Mouse (Mus musculus) hindbrain, embryonic 15.5 days (tissue): ENCODE data around the gene Bak1. TPM values are rescaled to one million over a fixed set of nuclear protein-coding genes. Genes with fewer than 3 reads are reported as not detected.

Experiments used
- ATAC-seq: fragments of 200-750 bp; cut with Nextera tagmentation; 2 replicates; pipeline ENCODE4 v1.8.0; 2017; ENCODE audit warnings: low read depth, moderate number of reproducible peaks, moderate TSS enrichment; ENCODE audit not compliant: low FRiP score
- H3K27ac ChIP-seq: fragments of 300-500 bp; sonication (generic); replicated peaks from 2 replicates; pipeline ENCODE4 v1.5.1; 2015; ENCODE audit warnings: mild to moderate bottlenecking, inconsistent platforms
- H3K27me3 ChIP-seq: fragments of 300-500 bp; sonication (generic); 2 replicates; pipeline ENCODE4 v1.6.1; 2015; ENCODE audit warnings: control low read depth, inconsistent platforms
- H3K36me3 ChIP-seq: fragments of 300-500 bp; sonication (generic); 2 replicates; pipeline ENCODE4 v1.6.1; 2015; ENCODE audit warnings: control low read depth, inconsistent platforms
- H3K4me1 ChIP-seq: fragments of 300-500 bp; sonication (generic); replicated peaks from 2 replicates; pipeline ENCODE4 v1.6.1; 2015; ENCODE audit warnings: control low read depth, inconsistent platforms
- H3K4me2 ChIP-seq: fragments of 300-500 bp; sonication (generic); 2 replicates; pipeline ENCODE4 v1.6.1; 2015; ENCODE audit warnings: moderate library complexity, mild to moderate bottlenecking, inconsistent platforms
- H3K4me3 ChIP-seq: fragments of 300-500 bp; sonication (generic); 2 replicates; pipeline ENCODE4 v1.5.1; 2015; ENCODE audit warnings: mild to moderate bottlenecking, inconsistent platforms
- H3K9ac ChIP-seq: fragments of 300-500 bp; sonication (generic); 2 replicates; pipeline ENCODE4 v1.6.1; 2015; ENCODE audit warnings: inconsistent platforms
- H3K9me3 ChIP-seq: fragments of 300-500 bp; sonication (generic); 2 replicates; pipeline ENCODE4 v1.6.1; 2016; ENCODE audit warnings: control low read depth, inconsistent platforms
- WGBS: fragments of 180-500 bp; shearing (Covaris S2); methylation state at CpG from one replicate; pipeline ENCODE4 v1.1.7; 2015; 5-methylcytosine and 5-hydroxymethylcytosine counted together
- polyA plus RNA-seq: library from polyadenylated mRNA; unstranded; fragments of >200 nt; fragmentation: Nextera tagmentation; extraction: Ambion mirVana; gene quantifications from 2 replicates; pipeline ENCODE4 v1.2.1, GENCODE M21; 2015

The Bak1 gene
- polyA plus RNA-seq, 1 experiment from 2014 or later: 4.5 TPM

DNA sequence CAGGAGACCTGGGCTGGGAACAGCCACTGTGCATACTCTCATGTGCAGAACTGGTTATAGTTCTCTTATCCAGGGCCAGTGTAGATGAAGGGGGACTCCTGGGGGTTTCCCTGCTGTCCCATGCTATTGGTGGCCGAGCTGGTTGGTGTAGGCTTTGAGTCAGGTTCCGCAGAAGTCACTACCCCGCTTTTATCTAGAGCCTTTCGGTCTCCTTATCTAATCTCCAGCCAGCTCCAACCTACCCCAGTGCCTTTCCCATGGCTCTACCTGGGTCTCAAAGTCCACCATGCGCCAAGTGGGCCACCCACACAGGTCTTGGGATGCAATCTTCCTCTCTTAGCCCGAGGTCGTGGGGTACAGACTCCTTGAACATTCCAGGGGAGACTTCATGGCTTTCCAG, 37.3 kb upstream of the Bak1 start:
- Histone ChIP-seq H3K27me3 (no peaks in the 10 kb centered on the region), H3K36me3 (no peaks in the 10 kb centered on the region), H3K4me1 (0 out of 2 replicates have a peak, but pooled peaks cover 8% of the 10 kb centered on the region), H3K4me2 (no peak overlapping the region), H3K27ac (no peak overlapping the region), H3K4me3 (no peak overlapping the region), H3K9ac (no peak overlapping the region), H3K9me3 (no peaks in the 10 kb centered on the region)
- no peak for ATAC-seq
- WGBS: 86% methylated on average over 7 of the region's 7 CpGs

DNA sequence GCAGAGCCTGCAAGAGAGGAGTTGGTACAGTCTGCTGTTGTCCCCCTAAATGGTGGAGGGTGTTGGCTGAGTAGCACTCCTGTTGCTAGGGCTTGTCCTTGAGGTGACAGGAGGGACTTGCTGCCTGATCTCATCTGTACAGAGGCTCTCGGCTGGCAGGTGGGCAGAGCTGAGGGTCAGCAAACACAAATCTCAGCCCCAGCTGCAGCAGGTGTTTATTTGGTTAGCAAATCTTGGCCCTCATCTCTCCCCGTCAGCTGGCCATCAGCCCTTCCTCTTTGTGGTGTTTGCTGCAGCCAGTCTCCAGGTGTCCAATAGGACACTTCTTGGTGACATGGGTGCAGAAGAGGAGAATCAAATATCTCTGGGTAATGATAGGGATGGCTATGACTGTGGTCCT, 35.4 kb upstream of the Bak1 start:
- no peak for ATAC-seq
- Histone ChIP-seq H3K9ac (no peak overlapping the region), H3K27ac (no peak overlapping the region), H3K4me1 (no peaks in the 10 kb centered on the region), H3K4me2 (no peak overlapping the region), H3K9me3 (no peaks in the 10 kb centered on the region), H3K4me3 (no peak overlapping the region), H3K27me3 (peaks cover 12% of the 10 kb centered on the region), H3K36me3 (no peaks in the 10 kb centered on the region)
- WGBS: 78% methylated on average over 2 of the region's 2 CpGs

DNA sequence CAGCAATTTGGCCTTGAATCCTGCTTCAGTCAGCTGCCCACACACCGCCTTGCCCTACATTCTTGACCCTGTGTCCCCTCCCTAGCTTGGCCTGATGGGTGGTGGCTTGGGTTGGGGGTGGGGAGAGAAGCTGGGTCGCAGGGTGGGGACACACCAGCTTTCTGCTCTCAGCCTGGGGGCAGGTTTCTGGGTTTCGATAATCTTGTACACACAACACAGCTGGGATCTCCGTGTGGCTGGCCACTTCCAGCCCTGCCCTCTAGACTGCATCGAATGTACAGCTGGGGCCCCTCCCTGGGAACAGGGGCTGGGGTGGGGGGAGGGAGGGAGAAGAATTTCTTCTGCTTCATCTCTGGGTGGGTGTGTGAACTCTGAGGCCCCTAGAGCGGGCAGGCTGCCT, 34.9 kb upstream of the Bak1 start:
- Histone ChIP-seq H3K27me3 (peaks cover 17% of the 10 kb centered on the region), H3K36me3 (no peaks in the 10 kb centered on the region), H3K9ac (no peak overlapping the region), H3K4me1 (no peaks in the 10 kb centered on the region), H3K9me3 (no peaks in the 10 kb centered on the region), H3K4me3 (no peak overlapping the region), H3K4me2 (no peak overlapping the region), H3K27ac (no peak overlapping the region)
- 57% methylated on average over 6 of the region's 6 CpGs for WGBS
- no peak for ATAC-seq

DNA sequence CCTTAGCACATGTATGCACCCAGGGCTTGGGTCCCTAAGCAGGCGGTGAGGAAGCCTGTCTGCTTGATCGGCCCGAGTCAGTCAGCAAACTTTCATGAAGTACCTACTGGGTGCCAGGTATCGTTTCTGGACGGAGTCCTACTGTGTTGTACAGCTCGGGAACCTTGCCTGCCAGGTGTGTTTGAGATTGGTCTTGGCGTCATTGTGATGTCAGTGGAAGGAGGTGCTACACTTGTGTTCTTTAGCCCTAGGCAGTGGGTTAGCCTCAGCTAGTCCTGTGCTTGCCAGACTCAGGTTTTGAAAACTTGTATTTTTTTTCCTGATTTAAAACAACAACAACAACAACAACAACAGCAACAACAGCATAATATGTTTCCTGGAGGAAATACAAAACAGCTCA, 33.9 kb upstream of the Bak1 start:
- Histone ChIP-seq H3K9me3 (no peaks in the 10 kb centered on the region), H3K4me2 (no peak overlapping the region), H3K36me3 (no peaks in the 10 kb centered on the region), H3K27me3 (peaks cover 27% of the 10 kb centered on the region), H3K4me1 (peaks cover 7% of the 10 kb centered on the region), H3K9ac (no peak overlapping the region), H3K27ac (no peak overlapping the region), H3K4me3 (no peak overlapping the region)
- ATAC-seq: no peak
- WGBS: 96% methylated on average over 7 of the region's 7 CpGs

DNA sequence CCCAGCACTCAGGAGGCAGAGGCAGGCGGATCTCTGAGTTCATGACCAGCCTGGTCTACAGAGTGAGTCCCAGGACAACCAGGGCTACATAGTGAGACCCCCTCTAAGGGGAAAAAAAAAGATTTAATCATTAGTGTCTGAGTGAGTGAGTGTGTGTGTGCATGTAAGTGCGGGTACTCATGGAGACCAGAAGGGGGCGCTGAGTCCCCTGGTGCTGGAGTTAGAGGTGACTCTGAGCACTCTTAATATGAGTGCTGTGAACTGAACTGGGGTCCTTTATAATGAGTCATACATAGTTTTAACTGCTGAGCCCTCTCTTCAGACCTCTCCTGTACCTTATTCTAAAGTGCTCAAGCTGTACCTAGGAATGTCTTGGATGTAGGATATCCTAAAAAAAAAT, 32.9 kb upstream of the Bak1 start:
- ATAC-seq: no peak
- Histone ChIP-seq H3K9ac (no peak overlapping the region), H3K27ac (no peak overlapping the region), H3K4me3 (no peak overlapping the region), H3K4me1 (peaks cover 15% of the 10 kb centered on the region), H3K27me3 (peaks cover 36% of the 10 kb centered on the region), H3K9me3 (no peaks in the 10 kb centered on the region), H3K36me3 (no peaks in the 10 kb centered on the region), H3K4me2 (no peak overlapping the region)
- 93% methylated on average over 3 of the region's 3 CpGs for WGBS

DNA sequence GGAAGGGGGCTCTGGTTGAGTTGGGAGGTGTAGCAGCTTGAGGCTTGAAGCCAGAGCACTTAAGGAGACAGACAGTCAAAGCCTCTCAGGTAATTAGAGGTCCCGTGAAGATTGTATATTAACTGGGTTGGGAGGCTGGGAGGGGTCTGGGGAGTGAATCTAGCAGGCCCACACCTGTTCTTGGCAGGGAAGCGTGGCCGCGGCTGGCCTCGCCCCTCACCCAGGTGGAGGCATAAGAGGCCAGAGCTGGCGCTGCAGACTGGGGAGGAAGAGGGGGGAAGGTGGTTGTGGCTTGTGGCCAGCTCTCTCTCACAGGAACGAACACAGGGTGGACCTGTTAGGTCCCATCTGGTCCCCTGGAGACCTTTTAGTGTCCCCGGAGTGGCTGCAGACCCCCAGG, 31.9 kb upstream of the Bak1 start:
- Histone ChIP-seq H3K36me3 (no peaks in the 10 kb centered on the region), H3K4me1 (peaks cover 22% of the 10 kb centered on the region), H3K9ac (no peak overlapping the region), H3K9me3 (no peaks in the 10 kb centered on the region), H3K27ac (no peak overlapping the region), H3K27me3 (peaks cover 45% of the 10 kb centered on the region), H3K4me2 (no peak overlapping the region), H3K4me3 (no peak overlapping the region)
- 84% methylated on average over 8 of the region's 8 CpGs for WGBS
- ATAC-seq: no peak

DNA sequence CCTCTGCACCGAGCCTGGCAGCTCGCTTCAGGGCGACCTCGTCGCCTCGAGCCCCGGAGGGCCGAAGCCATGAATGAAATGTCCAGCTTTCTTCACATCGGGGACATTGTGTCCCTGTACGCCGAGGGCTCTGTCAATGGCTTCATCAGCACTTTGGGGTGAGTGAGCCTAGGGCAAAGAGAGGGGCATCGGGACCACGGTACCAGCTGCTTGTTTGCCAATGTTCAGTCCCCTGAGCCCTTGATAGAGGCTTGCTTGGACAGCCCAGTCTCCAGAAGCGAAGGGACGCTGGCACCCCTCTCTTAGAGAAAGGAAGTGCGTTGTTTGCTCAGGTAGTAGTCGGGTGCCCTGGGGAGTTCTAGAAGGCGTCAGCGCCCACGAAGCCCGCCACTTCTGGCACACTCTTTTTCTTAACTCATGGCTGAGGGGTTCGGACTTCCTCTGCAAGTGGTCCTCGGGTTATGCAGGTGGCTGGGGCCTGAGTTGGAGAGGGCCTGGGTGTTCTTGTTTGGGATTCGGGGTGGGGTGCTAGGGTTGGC, 28.8 kb upstream of the Bak1 start:
- Histone ChIP-seq H3K9ac (peak overlapping the region; percentile 44), H3K27me3 (peaks cover 56% of the 10 kb centered on the region), H3K4me1 (peaks cover 22% of the 10 kb centered on the region), H3K36me3 (no peaks in the 10 kb centered on the region), H3K9me3 (no peaks in the 10 kb centered on the region), H3K4me2 (peak overlapping the region; percentile 82), H3K4me3 (peak overlapping the region; percentile 47), H3K27ac (no peak overlapping the region)
- ATAC-seq: no peak
- WGBS: 2% methylated on average over 24 of the region's 24 CpGs

DNA sequence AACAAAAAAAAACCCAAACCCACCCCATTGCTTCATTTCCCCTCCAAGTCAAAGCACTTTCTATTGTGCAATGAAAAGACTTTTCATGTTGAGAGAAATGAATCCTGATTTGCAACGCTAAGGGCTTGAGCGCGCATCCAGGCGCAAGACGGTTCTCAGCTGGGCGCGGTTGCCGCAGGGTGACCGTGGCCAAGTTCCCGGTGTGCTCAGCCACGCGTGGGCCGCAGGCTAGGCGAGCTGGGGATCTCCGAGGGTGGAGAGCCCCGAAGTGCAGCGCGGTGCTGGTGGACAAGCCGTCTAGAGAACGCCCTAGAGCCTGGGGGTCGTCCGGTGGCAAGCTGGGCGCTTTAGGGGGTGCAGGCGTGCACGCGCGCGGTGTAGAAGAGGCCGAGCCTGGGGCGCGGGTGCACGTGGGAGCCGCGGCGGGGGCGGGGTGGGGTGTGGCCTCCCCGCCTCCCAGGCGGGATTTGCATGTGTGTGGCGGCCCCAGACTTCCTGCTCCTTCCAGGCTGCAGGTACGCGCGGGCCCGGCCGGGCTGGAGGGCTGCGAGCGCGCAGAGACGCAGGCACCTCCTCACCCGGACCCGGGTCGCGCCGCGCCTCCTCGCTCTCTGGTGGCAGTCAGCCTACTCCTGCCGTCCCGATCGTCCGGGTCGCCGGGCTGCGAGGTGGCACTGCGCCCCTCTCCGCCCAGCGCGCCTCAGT, 28.2 kb upstream of the Bak1 start, which contains the start of gene Itpr3:
Gene Itpr3 (plus strand): TSS at position 493 of the 705 bp plus-strand sequence.
- Histone ChIP-seq H3K4me2 (peak within 1 kb of the TSS; percentile 82), H3K27me3 (peaks cover 56% of the 10 kb centered on the region), H3K4me3 (peak within 1 kb of the TSS; percentile 47), H3K4me1 (peaks cover 22% of the 10 kb centered on the region), H3K36me3 (no peaks in the 10 kb centered on the region), H3K27ac (peak within 1 kb of the TSS; percentile 60), H3K9ac (peak within 1 kb of the TSS; percentile 44), H3K9me3 (no peaks in the 10 kb centered on the region)
- 0 out of 2 replicates have a peak, but pooled peaks have one; percentile 48 for ATAC-seq
- WGBS: under 1% methylated on average over 62 of the region's 66 CpGs

DNA sequence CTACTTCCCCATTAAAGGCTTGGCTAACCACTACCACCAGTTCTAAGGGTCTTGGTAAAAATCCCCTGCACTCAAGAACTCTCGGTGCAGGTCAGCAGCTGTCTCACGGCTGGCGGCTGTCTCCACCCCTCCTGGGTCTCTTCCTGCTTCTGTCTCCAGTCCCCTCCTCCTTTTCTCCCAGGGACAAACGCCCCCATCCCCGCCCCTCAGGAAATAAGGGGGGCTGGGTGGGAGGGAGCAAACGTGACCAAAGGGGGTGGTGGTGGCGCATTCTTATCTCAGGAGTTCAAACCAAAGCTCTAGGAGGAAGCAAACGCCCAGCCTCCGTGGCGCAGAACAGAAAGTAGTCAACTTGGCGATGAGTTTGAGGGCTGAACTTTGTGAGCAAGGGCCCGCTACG, 27.4 kb upstream of the Bak1 start:
- peaks cover 22% of the 10 kb centered on the region for H3K4me1 ChIP-seq
- ATAC-seq: no peak
- peak overlapping the region; percentile 59 for H3K27ac ChIP-seq
- H3K36me3 ChIP-seq: no peaks in the 10 kb centered on the region
- H3K4me2 ChIP-seq: peak overlapping the region; percentile 82
- H3K27me3 ChIP-seq: peaks cover 56% of the 10 kb centered on the region
- under 1% methylated on average over 13 of the region's 13 CpGs for WGBS
- H3K9me3 ChIP-seq: no peaks in the 10 kb centered on the region
- H3K9ac ChIP-seq: no peak overlapping the region
- peak overlapping the region; percentile 47 for H3K4me3 ChIP-seq

DNA sequence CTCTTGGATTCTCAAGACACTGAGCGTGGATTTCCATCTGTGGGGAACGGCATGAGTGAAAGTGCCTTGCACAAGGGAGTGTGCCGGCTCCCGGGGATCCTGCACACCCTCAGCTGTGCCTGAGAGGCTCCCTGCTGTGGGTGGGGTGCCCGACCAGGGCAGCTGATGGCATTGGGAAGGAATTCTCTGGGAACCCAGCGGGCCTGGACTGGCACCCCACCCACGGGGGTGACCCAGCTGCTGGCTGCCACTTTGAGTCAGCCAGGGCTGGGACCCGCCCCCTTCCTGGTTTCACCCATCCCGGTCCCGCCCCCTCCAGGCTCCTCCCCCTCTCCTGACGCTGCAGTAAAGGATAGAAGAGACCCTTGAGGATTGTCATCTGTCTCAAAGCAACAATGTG, 22.7 kb upstream of the Bak1 start:
- Histone ChIP-seq H3K4me3 (no peak overlapping the region), H3K9me3 (no peaks in the 10 kb centered on the region), H3K27me3 (peaks cover 19% of the 10 kb centered on the region), H3K27ac (no peak overlapping the region), H3K9ac (no peak overlapping the region), H3K4me1 (0 out of 2 replicates have a peak, but pooled peaks cover 6% of the 10 kb centered on the region), H3K4me2 (no peak overlapping the region), H3K36me3 (no peaks in the 10 kb centered on the region)
- ATAC-seq: no peak
- 34% methylated on average over 11 of the region's 11 CpGs for WGBS

DNA sequence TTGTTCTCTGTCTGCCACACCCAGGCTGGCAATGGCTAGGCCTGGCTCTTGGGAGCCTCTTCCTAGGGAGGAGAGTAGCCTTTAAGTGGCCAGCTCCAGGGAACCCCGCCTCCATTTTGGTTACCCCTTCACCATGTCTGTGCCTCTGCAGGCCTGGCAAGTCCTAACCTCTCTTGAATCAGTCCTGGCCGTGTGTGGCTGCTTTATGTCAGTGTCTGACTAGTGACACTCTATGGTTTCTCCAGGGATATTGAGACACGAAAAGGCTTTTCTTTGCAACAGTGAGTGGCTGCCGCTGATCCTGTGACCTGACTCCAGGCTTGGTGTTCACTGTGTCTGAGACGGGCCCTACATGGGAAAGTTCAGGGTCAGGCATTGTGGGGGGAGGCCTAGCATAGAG, 22.0 kb upstream of the Bak1 start:
- 70% methylated on average over 5 of the region's 5 CpGs for WGBS

DNA sequence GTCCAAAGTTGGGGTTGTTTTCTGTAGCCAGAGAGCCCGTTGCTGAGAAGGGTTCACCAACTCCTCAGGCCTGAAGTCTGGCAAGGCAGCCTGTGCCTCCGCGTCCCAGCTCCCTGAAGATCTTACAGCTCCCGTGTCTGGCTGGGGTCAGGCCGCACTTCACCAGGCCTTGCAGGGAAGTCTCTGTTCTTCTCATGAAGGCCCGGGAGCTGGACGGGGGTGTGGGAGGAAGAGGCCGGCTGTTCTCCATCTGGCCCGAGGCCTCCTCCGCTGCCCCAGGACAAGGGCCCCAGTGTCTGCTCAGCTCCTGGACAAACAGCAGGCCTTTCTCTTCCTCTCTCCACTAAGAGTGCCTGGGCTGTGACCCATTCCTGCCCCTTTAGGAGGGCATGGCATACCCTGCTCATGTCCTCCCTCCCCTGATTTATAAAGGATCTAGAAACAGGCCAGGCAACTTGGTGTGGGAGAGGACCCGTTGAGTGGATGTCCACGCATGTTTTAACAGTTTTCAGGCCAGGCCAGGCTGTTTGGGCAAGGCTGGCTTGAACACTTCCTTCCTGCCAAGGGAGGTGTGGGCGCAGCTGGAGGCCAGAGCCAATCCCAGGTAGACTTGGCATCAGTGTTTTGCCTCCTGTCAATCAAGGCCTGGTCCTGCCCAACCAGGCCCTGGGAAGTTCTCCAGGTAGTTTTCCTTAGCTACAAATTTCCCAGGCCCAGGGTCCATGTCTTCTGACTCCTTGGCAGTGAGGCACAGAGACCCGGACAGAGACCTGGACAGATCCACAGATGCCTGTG, 19.8 kb upstream of the Bak1 start:
- H3K9me3 ChIP-seq: no peaks in the 10 kb centered on the region
- no peaks in the 10 kb centered on the region for H3K36me3 ChIP-seq
- H3K27me3 ChIP-seq: 0 out of 2 replicates have a peak, but pooled peaks cover 1% of the 10 kb centered on the region
- H3K4me1 ChIP-seq: no peaks in the 10 kb centered on the region
- no peak overlapping the region for H3K4me3 ChIP-seq
- H3K9ac ChIP-seq: no peak overlapping the region
- ATAC-seq: no peak
- H3K27ac ChIP-seq: no peak overlapping the region
- H3K4me2 ChIP-seq: no peak overlapping the region
- 78% methylated on average over 14 of the region's 14 CpGs for WGBS

More for the DNA sequence above, 22.0 kb upstream of the Bak1 start:
- no peak for ATAC-seq
- no peaks in the 10 kb centered on the region for H3K36me3 ChIP-seq
- no peak overlapping the region for H3K4me3 ChIP-seq
- no peak overlapping the region; the same call in 1 of the 2 replicates for H3K27ac ChIP-seq
- no peaks in the 10 kb centered on the region for H3K9me3 ChIP-seq
- H3K4me1 ChIP-seq: no peaks in the 10 kb centered on the region
- no peak overlapping the region for H3K4me2 ChIP-seq
- H3K9ac ChIP-seq: no peak overlapping the region
- H3K27me3 ChIP-seq: peaks cover 12% of the 10 kb centered on the region
